Comparison of ENCODE assay signal across 30 mouse cellular contexts in the genomic region with DNA sequence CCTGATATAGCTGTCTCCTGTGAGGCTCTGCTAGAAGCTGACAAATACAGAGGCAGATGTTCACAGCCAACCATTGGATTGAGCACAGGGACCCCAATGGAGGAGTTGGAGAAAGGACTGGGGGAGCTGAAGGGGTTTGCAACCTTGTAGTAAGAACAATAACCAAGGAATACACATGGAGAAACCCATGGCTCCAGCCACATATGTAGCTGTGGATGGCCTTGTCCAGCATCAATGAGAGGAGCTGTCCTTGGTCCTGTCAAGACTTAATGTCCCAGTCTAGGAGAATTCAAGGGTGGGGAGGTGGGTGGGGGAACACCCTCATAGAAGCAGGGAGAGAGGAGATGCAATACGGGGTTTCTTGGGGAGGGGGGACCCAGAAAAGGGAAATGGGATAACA. TPM values are rescaled to one million over a fixed set of nuclear protein-coding genes. Genes with fewer than 3 reads are reported as not detected.
A peak's percentile ranks its signal among the peaks of the same experiment; 100 is the strongest.
DNase-seq lines count a peak whose midpoint lies in the region; ATAC-seq lines count a peak whose summit lies in the region.
"Had no signal": no experiment of that assay in that cellular context is flagged by ENCODE, and none has a peak within 500 bp of the region (broad histone marks: within the 10 kb centered on the region; RNA-seq: fewer than 3 reads in every experiment).

No protein-coding gene starts in this region.

- intact Hi-C loops in gastrocnemius, postnatal 14 days (cut with DNase I; ENCODE audit: low total_unique reads), result no loop called here
- intact Hi-C loops in heart, postnatal 14 days (cut with DNase I), result no loop called here

- DNase-seq in embryonic facial prominence, embryonic 11.5 days (ENCODE audit: low spot score), result peak; percentile 17
- no peak for DNase-seq in embryonic facial prominence, embryonic 10.5 days (ENCODE audit: low spot score)
- DNase-seq in retina, postnatal 1 day, result peak; percentile 4
- DNase-seq in retina, embryonic 14.5 days (ENCODE audit: low spot score), result no peak
- DNase-seq in embryo, embryonic 11 days, result peak; percentile 23
- no peak for DNase-seq in gastrocnemius, postnatal 14 days
- no peak for DNase-seq in spleen, postnatal 4 days (ENCODE audit: low spot score in 2 of 2)
- DNase-seq in heart, postnatal 14 days, result no peak
- DNase-seq: cerebellum, adult 11-12 months; cerebellum, postnatal 10 days; forebrain, postnatal 0 days; kidney, adult 9 months; kidney, postnatal 36 days; layer of hippocampus, postnatal 36 days; lung, postnatal 4 days; right cerebral cortex, postnatal 14 days; spleen, adult 18-20 months had no signal

- no peak overlapping the region for H3K4me3 ChIP-seq in embryonic facial prominence, embryonic 11.5 days (ENCODE audit: low read depth, low read length)
- no peak overlapping the region for H3K4me3 ChIP-seq in embryonic facial prominence, embryonic 10.5 days
- H3K4me3 ChIP-seq: forebrain, embryonic 10.5 days; heart, embryonic 15.5 days; limb, embryonic 15.5 days; lung, embryonic 15.5 days had no signal

- H3K9me3 ChIP-seq in embryonic facial prominence, embryonic 11.5 days (replicated peaks; ENCODE audit: control insufficient read depth, low read length), result no peaks in the 10 kb centered on the region
- no peaks in the 10 kb centered on the region for H3K9me3 ChIP-seq in embryonic facial prominence, embryonic 10.5 days
- H3K9me3 ChIP-seq: forebrain, embryonic 10.5 days; heart, embryonic 15.5 days; limb, embryonic 15.5 days; lung, embryonic 15.5 days had no signal

- no peaks in the 10 kb centered on the region for H3K4me1 ChIP-seq in embryonic facial prominence, embryonic 11.5 days (ENCODE audit: control insufficient read depth, insufficient read depth, low read length)
- no peaks in the 10 kb centered on the region for H3K4me1 ChIP-seq in embryonic facial prominence, embryonic 10.5 days
- H3K4me1 ChIP-seq: forebrain, embryonic 10.5 days; heart, embryonic 15.5 days; limb, embryonic 15.5 days; lung, embryonic 15.5 days had no signal

- H3K27ac ChIP-seq in embryonic facial prominence, embryonic 11.5 days (replicated peaks; ENCODE audit: low read depth, low read length), result no peak overlapping the region
- H3K27ac ChIP-seq in embryonic facial prominence, embryonic 10.5 days (replicated peaks), result no peak overlapping the region
- H3K27ac ChIP-seq: forebrain, embryonic 10.5 days; heart, embryonic 15.5 days; hindbrain, postnatal 0 days; limb, embryonic 15.5 days; liver, embryonic 14.5 days; lung, embryonic 15.5 days had no signal

- H3K4me2 ChIP-seq in embryonic facial prominence, embryonic 11.5 days (ENCODE audit: low read depth, low read length), result no peak overlapping the region
- H3K4me2 ChIP-seq: heart, embryonic 15.5 days; limb, embryonic 15.5 days; lung, embryonic 15.5 days; midbrain, embryonic 11.5 days had no signal

- WGBS in embryonic facial prominence, embryonic 11.5 days, result 71% methylated on average over 1 of the region's 1 CpGs
- 85% methylated on average over 1 of the region's 1 CpGs for WGBS in embryonic facial prominence, embryonic 10.5 days

- no peak for ATAC-seq in embryonic facial prominence, embryonic 11.5 days (replicated peaks; ENCODE audit: insufficient number of reproducible peaks, low FRiP score, low TSS enrichment, low read depth)
- ATAC-seq: forebrain, postnatal 0 days; hindbrain, postnatal 0 days; intestine, embryonic 16.5 days had no signal

- H3K9ac ChIP-seq in embryonic facial prominence, embryonic 11.5 days (replicated peaks; ENCODE audit: low read length), result no peak overlapping the region
- H3K9ac ChIP-seq: forebrain, postnatal 0 days; heart, embryonic 15.5 days; limb, embryonic 15.5 days; liver, embryonic 14.5 days; lung, embryonic 15.5 days had no signal

- H3K27me3 ChIP-seq in embryonic facial prominence, embryonic 11.5 days (ENCODE audit: control insufficient read depth, insufficient read depth, low read length), result no peaks in the 10 kb centered on the region
- H3K27me3 ChIP-seq in embryonic facial prominence, embryonic 10.5 days (replicated peaks; ENCODE audit: low read depth, poor library complexity, severe bottlenecking), result no peaks in the 10 kb centered on the region
- H3K27me3 ChIP-seq: CH12.LX; heart, embryonic 15.5 days; limb, embryonic 15.5 days; lung, embryonic 15.5 days had no signal

- H3K36me3 ChIP-seq in embryonic facial prominence, embryonic 11.5 days (replicated peaks; ENCODE audit: control insufficient read depth, insufficient read depth, low read depth, low read length), result no peaks in the 10 kb centered on the region
- no peaks in the 10 kb centered on the region for H3K36me3 ChIP-seq in embryonic facial prominence, embryonic 10.5 days (replicated peaks)
- H3K36me3 ChIP-seq: forebrain, embryonic 10.5 days; heart, embryonic 15.5 days; limb, embryonic 15.5 days; lung, embryonic 15.5 days had no signal

RNA-seq across cellular contexts. Expression of a gene that starts 17.8 kb away (rescaled TPM):
- not detected in 2 replicates for polyA plus RNA-seq in embryonic facial prominence, embryonic 11.5 days (2014; fragmentation: Nextera tagmentation; extraction: Ambion mirVana)
- polyA plus RNA-seq in embryonic facial prominence, embryonic 10.5 days (2016; fragmentation: Nextera tagmentation; extraction: Ambion mirVana), result 0.24 TPM in 1 of 2 replicates, not detected in the other
- not detected for total RNA-seq in gastrocnemius, postnatal 14 days (2021)
- under 1 TPM in 1 of 2 experiments, not detected in 1; 0.14 TPM for total RNA-seq in heart, postnatal 14 days (2021)
- total RNA-seq: adrenal gland, adult 18-20 months; CH12.LX; gastrocnemius, postnatal 4 days; hematopoietic stem cell, adult 5-6 weeks; neutrophil, adult 5-6 weeks had no signal
- polyA plus RNA-seq: heart, embryonic 15.5 days; intestine, embryonic 16.5 days; limb, embryonic 15.5 days; liver, embryonic 14.5 days had no signal

Comparison
In these comparisons a context has a peak if more than half of its experiments do, and no peak if none do; other contexts are left out.
1. DNase-seq: peak in embryonic facial prominence, embryonic 11.5 days (single experiment), retina, postnatal 1 day (single experiment) and embryo, embryonic 11 days (single experiment); none in embryonic facial prominence, embryonic 10.5 days (single experiment), retina, embryonic 14.5 days (single experiment), gastrocnemius, postnatal 14 days (single experiment), spleen, postnatal 4 days (0 of 2) and heart, postnatal 14 days (0 of 2).